Mouse (Mus musculus) forebrain, postnatal 0 days (tissue): ENCODE results near the gene H2al1a. TPM values are rescaled to one million over a fixed set of nuclear protein-coding genes. Genes with fewer than 3 reads are reported as not detected.
A peak's percentile ranks its signal among the peaks of the same experiment; 100 is the strongest.
"Not testable (repeated sequence)": the region's sequence is repeated elsewhere in the genome, so short reads cannot be mapped to it uniquely, and the experiment has no call there.

Experiments used
- ATAC-seq: fragments of 200-750 bp; cut with Nextera tagmentation; 2 replicates; pipeline ENCODE4 v1.8.0; 2017; ENCODE audit warnings: mild to moderate bottlenecking, moderate library complexity
- DNase-seq: peaks from one replicate; pipeline ENCODE4 v3.0.0-alpha.2; 2015
- H3K27ac ChIP-seq: fragments of 300-500 bp; sonication (generic); 2 replicates; pipeline ENCODE4 v1.5.1; 2014; ENCODE audit warnings: low read depth, mild to moderate bottlenecking, antibody characterized with exemption, low read length, moderate library complexity, mixed read lengths
- H3K27me3 ChIP-seq: fragments of 300-500 bp; sonication (generic); 2 replicates; pipeline ENCODE4 v1.6.1; 2014; ENCODE audit warnings: mild to moderate bottlenecking, low read length, mixed read lengths; ENCODE audit not compliant: insufficient read depth
- H3K36me3 ChIP-seq: fragments of 300-500 bp; sonication (generic); 2 replicates; pipeline ENCODE4 v1.6.1; 2014; ENCODE audit warnings: mild to moderate bottlenecking, moderate library complexity; ENCODE audit not compliant: insufficient read depth
- H3K4me1 ChIP-seq: fragments of 300-500 bp; sonication (generic); 2 replicates; pipeline ENCODE4 v1.6.1; 2014; ENCODE audit warnings: antibody characterized with exemption; ENCODE audit not compliant: insufficient read depth
- H3K4me2 ChIP-seq: fragments of 300-500 bp; sonication (generic); 2 replicates; pipeline ENCODE4 v1.6.1; 2014; ENCODE audit warnings: low read depth, mild to moderate bottlenecking, moderate library complexity
- H3K4me3 ChIP-seq: fragments of 300-500 bp; sonication (generic); 2 replicates; pipeline ENCODE4 v1.5.1; 2014; ENCODE audit warnings: low read depth, low read length, mixed read lengths
- H3K9ac ChIP-seq: fragments of 300-500 bp; sonication (generic); 2 replicates; pipeline ENCODE4 v1.6.1; 2014; ENCODE audit warnings: mild to moderate bottlenecking
- H3K9me3 ChIP-seq: fragments of 300-500 bp; sonication (generic); 2 replicates; pipeline ENCODE4 v1.6.1; 2016; ENCODE audit warnings: low read length
- CTCF ChIP-seq: sonication (generic); IDR thresholded peaks from 2 replicates; pipeline ENCODE4 v1.5.1; 2016; ENCODE audit warnings: antibody characterized with exemption, control low read depth, low read depth
- WGBS: fragments of 180-500 bp; shearing (Covaris S2); extraction: QIAGEN DNeasy Blood & Tissue Kit; methylation state at CpG from one replicate; pipeline ENCODE4 v1.1.7; 2014; 5-methylcytosine and 5-hydroxymethylcytosine counted together
- polyA plus RNA-seq: library from polyadenylated mRNA; unstranded; fragments of >200 nt; fragmentation: Nextera tagmentation; extraction: Ambion mirVana; gene quantifications from 2 replicates; pipeline ENCODE4 v1.2.1, GENCODE M21; 2015
- total RNA-seq: library from RNA; depleted of rRNA; stranded (reverse); fragments of >200 nt; gene quantifications from 2 replicates; pipeline ENCODE4 v1.2.3, GENCODE M21; 2014; rRNA removed

The H2al1a gene
- total RNA-seq (not detected in 2 replicates), polyA plus RNA-seq (not detected in 2 replicates)

DNA sequence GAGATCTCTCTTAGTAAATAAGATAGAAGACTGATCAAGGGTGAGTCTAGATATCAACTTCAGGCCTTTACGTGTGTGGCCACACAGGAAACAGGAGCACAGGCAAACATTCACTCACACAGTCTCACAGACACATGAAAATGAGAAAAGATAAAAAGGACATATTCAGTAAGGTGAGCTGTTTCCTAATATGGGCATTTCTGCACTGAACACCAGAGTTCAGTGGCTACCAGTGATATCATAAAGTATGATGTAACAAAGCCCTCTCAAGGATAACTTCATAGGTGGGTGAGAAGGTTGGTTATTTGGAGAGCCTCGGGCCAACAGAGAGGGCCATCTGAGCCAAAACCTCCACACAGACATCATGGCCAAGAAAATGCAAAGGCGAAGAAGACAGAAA, at the start of gene H2al1a:
TSS of gene H2al1a (plus strand) at position 301 of the 400 bp plus-strand sequence.
- not testable (repeated sequence) for H3K9ac ChIP-seq, H3K4me3 ChIP-seq, H3K9me3 ChIP-seq, H3K4me2 ChIP-seq, H3K27me3 ChIP-seq, H3K4me1 ChIP-seq, H3K36me3 ChIP-seq, H3K27ac ChIP-seq, ATAC-seq, DNase-seq
- no CpG with 5 or more reads among the region's 3 CpGs for WGBS

- no peaks in the 10 kb centered on the region for H3K9me3 ChIP-seq
- DNase-seq (peak; percentile 35), ATAC-seq (peak; percentile 58; the same call in 1 of the 2 replicates)
- H3K27me3 ChIP-seq, result no peaks in the 10 kb centered on the region
- H3K4me1 ChIP-seq, result no peaks in the 10 kb centered on the region
- H3K4me3 ChIP-seq, result no peak overlapping the region
- no peak overlapping the region for H3K27ac ChIP-seq
- no peak for TF ChIP-seq CTCF
- 33% methylated on average over 12 of the region's 12 CpGs for WGBS
- H3K36me3 ChIP-seq, result no peaks in the 10 kb centered on the region
- H3K4me2 ChIP-seq, result no peak overlapping the region
- H3K9ac ChIP-seq, result no peak overlapping the region
These were observed 48.9 kb upstream of the H2al1a start for GRCm38 (mm10) chrX:11250155-11250554.

- WGBS, result 68% methylated on average over 5 of the region's 5 CpGs
- Histone ChIP-seq H3K4me3 (no peak overlapping the region), H3K27ac (no peak overlapping the region), H3K4me2 (no peak overlapping the region), H3K9ac (no peak overlapping the region), H3K27me3 (no peaks in the 10 kb centered on the region), H3K9me3 (no peaks in the 10 kb centered on the region), H3K4me1 (no peaks in the 10 kb centered on the region), H3K36me3 (no peaks in the 10 kb centered on the region)
- TF ChIP-seq CTCF, result no peak
- no peak for DNase-seq
- no peak for ATAC-seq
These were observed 45.0 kb upstream of the H2al1a start for GRCm38 (mm10) chrX:11254062-11254461.

DNA sequence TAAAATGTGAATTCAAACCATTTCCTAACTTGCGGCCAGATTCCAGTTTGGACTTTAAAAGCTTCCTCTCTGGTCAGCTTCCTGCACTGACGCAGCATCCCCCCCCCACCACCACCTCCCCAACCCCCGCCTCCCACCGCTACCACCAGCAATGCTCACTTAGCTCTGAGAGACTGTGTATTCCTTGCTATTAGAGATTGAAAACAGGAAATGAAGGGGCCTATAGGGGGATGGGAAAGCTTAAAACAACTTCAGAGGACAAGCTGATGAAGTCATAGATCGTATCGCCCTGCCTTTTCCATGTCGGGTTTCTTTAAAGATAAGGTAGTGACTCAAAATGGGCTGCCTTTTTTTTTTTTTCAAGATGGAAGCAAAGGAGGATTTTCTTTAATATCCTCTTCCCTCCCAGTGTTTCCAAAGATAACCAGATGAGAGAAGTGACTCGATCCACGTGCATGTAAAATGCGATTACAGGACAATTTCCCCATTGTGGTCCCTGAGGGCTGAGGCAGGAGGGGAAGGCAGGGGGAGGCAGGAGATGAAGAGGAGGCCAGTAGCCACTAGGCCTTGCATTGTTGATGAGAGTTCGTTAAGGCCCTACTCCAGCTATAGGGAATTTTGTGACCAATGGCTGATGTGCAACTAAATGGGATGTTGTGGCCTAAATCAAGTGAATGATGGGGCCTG, 44.4 kb upstream of the H2al1a start:
- ATAC-seq (no peak), DNase-seq (no peak)
- Histone ChIP-seq H3K4me3 (no peak overlapping the region), H3K36me3 (no peaks in the 10 kb centered on the region), H3K27me3 (no peaks in the 10 kb centered on the region), H3K4me2 (no peak overlapping the region), H3K9ac (no peak overlapping the region), H3K4me1 (no peaks in the 10 kb centered on the region), H3K9me3 (no peaks in the 10 kb centered on the region), H3K27ac (no peak overlapping the region)
- no peak for TF ChIP-seq CTCF
- WGBS, result 61% methylated on average over 11 of the region's 11 CpGs

DNA sequence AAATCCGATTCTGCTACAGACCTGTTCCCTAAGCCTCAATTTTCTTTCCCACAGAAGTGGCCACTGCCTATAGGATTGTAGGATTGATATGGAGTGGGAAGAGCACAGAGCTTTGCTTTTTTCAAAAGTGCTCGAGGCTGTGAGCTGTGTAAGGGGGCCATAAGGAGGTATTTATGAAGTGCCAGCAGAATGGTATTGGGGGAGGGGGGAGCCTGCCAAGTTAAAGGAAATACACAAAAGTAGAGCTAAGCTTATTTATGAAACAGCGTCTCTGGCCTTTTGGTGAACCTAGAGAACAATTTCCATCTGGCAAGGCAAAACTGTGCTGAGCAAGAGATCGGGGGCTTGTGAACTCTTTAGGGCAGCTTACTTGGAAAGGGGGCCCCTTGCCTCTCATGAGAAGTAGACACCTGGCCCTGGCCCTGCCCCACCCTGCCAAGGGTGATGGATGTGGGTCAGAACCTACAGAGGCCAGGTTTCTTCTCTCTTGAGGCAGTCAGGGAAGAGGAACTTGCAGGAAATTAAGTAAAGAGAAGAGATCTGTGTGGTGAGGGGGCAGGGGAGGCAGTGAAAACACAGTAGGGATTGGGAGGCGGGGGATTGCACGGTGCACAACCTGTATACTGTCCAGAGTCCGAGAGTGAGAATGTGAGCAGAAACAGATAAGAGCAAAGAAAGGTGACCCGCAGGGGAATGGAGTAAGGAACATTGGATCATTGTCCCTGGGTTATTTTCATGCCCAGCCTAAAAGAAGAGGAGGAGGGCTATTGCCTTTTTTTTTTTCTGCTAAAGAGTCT, 43.3 kb upstream of the H2al1a start:
- H3K27me3 ChIP-seq, result no peaks in the 10 kb centered on the region
- H3K9me3 ChIP-seq, result no peaks in the 10 kb centered on the region
- DNase-seq, result no peak
- H3K27ac ChIP-seq, result no peak overlapping the region
- no peak overlapping the region for H3K4me3 ChIP-seq
- H3K4me1 ChIP-seq, result no peaks in the 10 kb centered on the region
- no peak overlapping the region for H3K9ac ChIP-seq
- no peak overlapping the region for H3K4me2 ChIP-seq
- no peak for ATAC-seq
- H3K36me3 ChIP-seq, result no peaks in the 10 kb centered on the region
- WGBS, result 72% methylated on average over 8 of the region's 8 CpGs
- TF ChIP-seq CTCF, result no peak

DNA sequence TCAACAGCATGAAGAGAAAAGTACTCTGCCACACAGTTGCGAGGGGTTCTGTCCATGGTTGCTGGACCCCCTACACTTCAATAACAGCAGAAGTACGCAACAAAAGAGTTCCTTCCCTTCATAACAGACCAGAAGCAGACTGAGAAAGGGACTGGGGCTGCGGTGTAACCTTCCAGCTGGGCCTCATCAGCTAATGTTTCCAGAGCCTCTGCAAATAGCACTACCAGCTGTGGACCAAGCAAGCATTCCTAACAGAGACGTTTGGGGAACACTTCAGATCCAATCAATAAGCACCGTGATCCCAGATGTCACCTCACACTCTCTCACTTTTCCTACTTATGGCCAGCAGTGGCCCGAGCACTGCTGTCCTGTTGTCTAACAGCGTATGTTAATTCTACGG, 34.1 kb upstream of the H2al1a start:
- DNase-seq (no peak), ATAC-seq (no peak)
- WGBS, result 85% methylated on average over 8 of the region's 8 CpGs
- H3K4me2 ChIP-seq, result no peak overlapping the region
- no peak overlapping the region for H3K27ac ChIP-seq
- no peaks in the 10 kb centered on the region for H3K36me3 ChIP-seq
- H3K9me3 ChIP-seq, result no peaks in the 10 kb centered on the region
- no peaks in the 10 kb centered on the region for H3K4me1 ChIP-seq
- H3K27me3 ChIP-seq, result no peaks in the 10 kb centered on the region
- no peak overlapping the region for H3K4me3 ChIP-seq
- no peak for TF ChIP-seq CTCF
- H3K9ac ChIP-seq, result no peak overlapping the region

DNA sequence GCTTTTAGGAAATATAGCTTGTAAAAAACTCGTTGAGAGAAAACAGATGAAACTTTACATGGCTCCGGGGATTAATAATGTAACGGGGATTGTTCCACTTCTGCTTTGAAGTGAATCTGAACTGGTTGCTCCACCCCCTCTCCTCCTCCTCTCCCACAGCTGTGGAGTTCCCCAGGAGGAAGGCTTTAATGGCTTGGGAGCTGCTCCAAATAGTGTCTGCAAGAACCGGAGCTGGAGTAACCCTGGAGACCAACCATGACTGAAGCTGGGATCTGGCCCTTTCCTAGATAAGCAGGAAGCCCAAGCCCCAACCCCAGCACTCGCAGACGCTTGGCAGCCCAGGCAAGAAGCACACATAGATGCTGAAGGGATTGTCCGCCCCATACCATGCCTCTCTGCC, 31.3 kb upstream of the H2al1a start:
- no peak overlapping the region for H3K9ac ChIP-seq
- no peak overlapping the region for H3K4me2 ChIP-seq
- DNase-seq, result no peak
- H3K36me3 ChIP-seq, result no peaks in the 10 kb centered on the region
- H3K4me3 ChIP-seq, result no peak overlapping the region
- H3K4me1 ChIP-seq, result no peaks in the 10 kb centered on the region
- no peaks in the 10 kb centered on the region for H3K9me3 ChIP-seq
- TF ChIP-seq CTCF, result no peak
- no peak for ATAC-seq
- 66% methylated on average over 7 of the region's 7 CpGs for WGBS
- no peak overlapping the region for H3K27ac ChIP-seq
- no peaks in the 10 kb centered on the region for H3K27me3 ChIP-seq
